In genomic region chr15:102377163-102377543, GRCm38 (mm10) we compare ENCODE assay signal across 8 mouse cellular contexts. TPM values are rescaled to one million over a fixed set of nuclear protein-coding genes. Genes with fewer than 3 reads are reported as not detected.
DNase-seq lines count a peak whose midpoint lies in the region; ATAC-seq lines count a peak whose summit lies in the region.

No protein-coding gene starts in this region.

- peak; percentile 94 for DNase-seq in ZHBTc4 (ENCODE audit: low read depth, low spot score)
- peak; percentile 94 for DNase-seq in embryo, embryonic 10 days (ENCODE audit: low spot score)
- DNase-seq in gastrocnemius, postnatal 10 days, result peak; percentile 92
- peak; percentile 69 to 71 for DNase-seq in left cerebral cortex, postnatal 25 days (ENCODE audit: low spot score in 2 of 2)
- peak; percentile 89 for DNase-seq in mesoderm, embryonic 11.5 days (ENCODE audit: low read depth, low spot score)
- DNase-seq in right cerebral cortex, postnatal 25 days, result peak; percentile 55
- DNase-seq in urinary bladder, postnatal 4 days (ENCODE audit: low spot score in 2 of 2), result peak; percentile 80 to 90

- intact Hi-C loops in left cerebral cortex, postnatal 25 days (cut with DNase I), result loop anchor here (5.0 kb wide), 1 partner anchor 35 kb away; no protein-coding TSS in a partner anchor

- ATAC-seq in inflammation-experienced regulatory T-cells, adult 6 months, result peak; percentile 55

RNA-seq across cellular contexts. Expression of gene Sp7, which starts 10.2 kb away (rescaled TPM):
- 1 to 10 TPM in 1 of 2 experiments, under 1 TPM in 1; 0.14 to 7.4 TPM for total RNA-seq in gastrocnemius, postnatal 10 days (2021)
- polyA plus RNA-seq in inflammation-experienced regulatory T-cells, adult 6 months (2017; shearing (Covaris generic)), result not detected
- under 1 TPM; 0.41 to 0.66 TPM for total RNA-seq in left cerebral cortex, postnatal 25 days (2021)

RNA-seq across cellular contexts. Expression of gene Aaas, which starts 26.6 kb away (rescaled TPM):
- 10 to 100 TPM in 1 of 2 experiments, 1 to 10 TPM in 1; 7.8 to 11.1 TPM for total RNA-seq in gastrocnemius, postnatal 10 days (2021)
- polyA plus RNA-seq in inflammation-experienced regulatory T-cells, adult 6 months (2017; shearing (Covaris generic)), result 10 to 100 TPM; 39.8 to 53.2 (median 43.1) TPM
- total RNA-seq in left cerebral cortex, postnatal 25 days (2021), result 10 to 100 TPM; 14.0 to 16.6 TPM

RNA-seq across cellular contexts. Expression of gene Sp1, which starts 28.8 kb away (rescaled TPM):
- total RNA-seq in gastrocnemius, postnatal 10 days (2021), result 10 to 100 TPM; 32.9 to 43.2 TPM
- polyA plus RNA-seq in inflammation-experienced regulatory T-cells, adult 6 months (2017; shearing (Covaris generic)), result 10 to 100 TPM; 19.1 to 23.3 (median 22.6) TPM
- total RNA-seq in left cerebral cortex, postnatal 25 days (2021), result 10 to 100 TPM; 24.3 to 27.0 TPM

RNA-seq across cellular contexts. Expression of gene Myg1, which starts 45.6 kb away (rescaled TPM):
- 10 to 100 TPM; 18.7 to 20.8 TPM for total RNA-seq in gastrocnemius, postnatal 10 days (2021)
- 100 to 1,000 TPM; 102 to 153 (median 123) TPM for polyA plus RNA-seq in inflammation-experienced regulatory T-cells, adult 6 months (2017; shearing (Covaris generic))
- 10 to 100 TPM; 54.8 to 57.2 TPM for total RNA-seq in left cerebral cortex, postnatal 25 days (2021)

RNA-seq across cellular contexts. Expression of gene Pfdn5, which starts 51.2 kb away (rescaled TPM):
- total RNA-seq in gastrocnemius, postnatal 10 days (2021), result 100 to 1,000 TPM; 278 to 289 TPM
- polyA plus RNA-seq in inflammation-experienced regulatory T-cells, adult 6 months (2017; shearing (Covaris generic)), result 1,000 to 10,000 TPM in 2 of 3 experiments, 100 to 1,000 TPM in 1; 936 to 1,841 (median 1,443) TPM
- 100 to 1,000 TPM; 365 to 396 TPM for total RNA-seq in left cerebral cortex, postnatal 25 days (2021)

Comparison
In these comparisons a context has a peak if more than half of its experiments do, and no peak if none do; other contexts are left out.
1. Peak in every context shown above with its lines: DNase-seq and ATAC-seq.